Mouse (Mus musculus) embryonic facial prominence, embryonic 10.5 days (tissue): ENCODE measurements around the gene Gm13040. TPM values are rescaled to one million over a fixed set of nuclear protein-coding genes. Genes with fewer than 3 reads are reported as not detected.
"Not testable (repeated sequence)": the region's sequence is repeated elsewhere in the genome, so short reads cannot be mapped to it uniquely, and the experiment has no call there.

Experiments
- DNase-seq: peaks from one replicate; pipeline ENCODE4 v3.0.0-alpha.2; 2017; ENCODE audit warnings: low spot score
- H3K27ac ChIP-seq: fragments of 300-500 bp; sonication (generic); replicated peaks from 2 replicates; pipeline ENCODE4 v1.5.1; 2016; ENCODE audit warnings: mild to moderate bottlenecking
- H3K27me3 ChIP-seq: fragments of 300-500 bp; sonication (generic); replicated peaks from 2 replicates; pipeline ENCODE4 v1.6.1; 2016; ENCODE audit warnings: low read depth, mild to moderate bottlenecking; ENCODE audit not compliant: poor library complexity, severe bottlenecking
- H3K36me3 ChIP-seq: fragments of 300-500 bp; sonication (generic); replicated peaks from 2 replicates; pipeline ENCODE4 v1.6.1; 2016; ENCODE audit warnings: mild to moderate bottlenecking, moderate library complexity
- H3K4me1 ChIP-seq: fragments of 300-500 bp; sonication (generic); 2 replicates; pipeline ENCODE4 v1.6.1; 2016
- H3K4me3 ChIP-seq: fragments of 300-500 bp; sonication (generic); 2 replicates; pipeline ENCODE4 v1.5.1; 2016; ENCODE audit warnings: mild to moderate bottlenecking, moderate library complexity
- H3K9me3 ChIP-seq: fragments of 300-500 bp; sonication (generic); 2 replicates; pipeline ENCODE4 v1.6.1; 2016; ENCODE audit warnings: mild to moderate bottlenecking
- WGBS: fragments of 180-500 bp; shearing (Covaris S2); methylation state at CpG from one replicate; pipeline ENCODE4 v1.1.7; 2016; 5-methylcytosine and 5-hydroxymethylcytosine counted together
- polyA plus RNA-seq: library from polyadenylated mRNA; unstranded; fragments of >200 nt; fragmentation: Nextera tagmentation; extraction: Ambion mirVana; gene quantifications from 2 replicates; pipeline ENCODE4 v1.2.1, GENCODE M21; 2016

The Gm13040 gene
- not detected in 2 replicates for polyA plus RNA-seq

- not testable (repeated sequence) for H3K36me3 ChIP-seq, H3K27ac ChIP-seq, H3K9me3 ChIP-seq, DNase-seq, H3K27me3 ChIP-seq, H3K4me3 ChIP-seq, H3K4me1 ChIP-seq
- no CpG with 5 or more reads among the region's 3 CpGs for WGBS
These were observed at the start of gene Gm13040 for GRCm38 (mm10) chr4:143535654-143536053. TSS of gene Gm13040 (plus strand) at chr4:143535954.

- 84% methylated on average over 3 of the region's 3 CpGs for WGBS
- no peak for DNase-seq
- Histone ChIP-seq H3K27ac (no peak within 1 kb of the TSS), H3K9me3 (peaks cover 7% of the 10 kb centered on the region; the same call in 1 of the 2 replicates), H3K27me3 (no peaks in the 10 kb centered on the region), H3K4me3 (no peak within 1 kb of the TSS), H3K36me3 (no peaks in the 10 kb centered on the region), H3K4me1 (no peaks in the 10 kb centered on the region)
These were observed 24.7 kb upstream of the Gm13040 start, which contains the start of gene Gm13043 for GRCm38 (mm10) chr4:143511043-143511442. TSS of gene Gm13043 (plus strand) at chr4:143511343.

- no CpG with 5 or more reads among the region's 3 CpGs for WGBS
These were observed 15.6 kb downstream of the Gm13040 start, which contains the start of the genes BC080695 and Gm13057 for GRCm38 (mm10) chr4:143551400-143551799. TSS of gene BC080695 (plus strand) at chr4:143551700. TSS of gene Gm13057 (plus strand) at chr4:143551709.

More at GRCm38 (mm10) chr4:143551400-143551799, 15.6 kb downstream of the Gm13040 start, which contains the start of the genes BC080695 and Gm13057:
- not testable (repeated sequence) for H3K4me3 ChIP-seq, H3K9me3 ChIP-seq, DNase-seq, H3K27ac ChIP-seq, H3K27me3 ChIP-seq, H3K4me1 ChIP-seq, H3K36me3 ChIP-seq

Other genes with a start within 250 kb of the Gm13040 start
- 38.0 and 43.0 TPM in 2 replicates for gene Pdpn, start 236.4 kb upstream of the Gm13040 start, polyA plus RNA-seq
- gene Lrrc38, start 186.2 kb upstream of the Gm13040 start, polyA plus RNA-seq = 0.10 TPM in 1 of 2 replicates, not detected in the other
- gene Pramel1, start 141.5 kb upstream of the Gm13040 start, polyA plus RNA-seq = not detected in 2 replicates
- gene Pramef8, start 123.5 kb upstream of the Gm13040 start, polyA plus RNA-seq = 18.1 and 21.5 TPM in 2 replicates
- not detected in 2 replicates for gene Oog4, start 85.6 kb upstream of the Gm13040 start, polyA plus RNA-seq
- gene Gm13043, start 24.6 kb upstream of the Gm13040 start, polyA plus RNA-seq = not detected in 2 replicates
- gene BC080695, start 15.7 kb downstream of the Gm13040 start, polyA plus RNA-seq = not detected in 2 replicates
- gene Gm13057, start 15.8 kb downstream of the Gm13040 start, polyA plus RNA-seq = not detected in 2 replicates
- not detected in 2 replicates for gene Gm13083, start 79.0 kb downstream of the Gm13040 start, polyA plus RNA-seq
- not detected in 2 replicates for gene Gm13088, start 121.3 kb downstream of the Gm13040 start, polyA plus RNA-seq
- not detected in 2 replicates for gene Gm13089, start 166.8 kb downstream of the Gm13040 start, polyA plus RNA-seq
- gene Gm13078, start 183.5 kb downstream of the Gm13040 start, polyA plus RNA-seq = not detected in 2 replicates